Mouse (Mus musculus) liver, embryonic 15.5 days (tissue): ENCODE measurements around the gene Glmp. TPM values are rescaled to one million over a fixed set of nuclear protein-coding genes. Genes with fewer than 3 reads are reported as not detected.
A peak's percentile ranks its signal among the peaks of the same experiment; 100 is the strongest.
"Not testable (repeated sequence)": the region's sequence is repeated elsewhere in the genome, so short reads cannot be mapped to it uniquely, and the experiment has no call there.

Experiments used
- ATAC-seq: fragments of 200-750 bp; cut with Nextera tagmentation; 2 replicates; pipeline ENCODE4 v1.8.0; 2017; ENCODE audit warnings: moderate number of reproducible peaks, mild to moderate bottlenecking, moderate library complexity; ENCODE audit not compliant: insufficient read depth
- H3K27ac ChIP-seq: fragments of 300-500 bp; sonication (generic); replicated peaks from 2 replicates; pipeline ENCODE4 v1.5.1; 2015; ENCODE audit warnings: mild to moderate bottlenecking, inconsistent platforms
- H3K27me3 ChIP-seq: fragments of 300-500 bp; sonication (generic); 2 replicates; pipeline ENCODE4 v1.6.1; 2015; ENCODE audit warnings: mild to moderate bottlenecking, inconsistent platforms
- H3K36me3 ChIP-seq: fragments of 300-500 bp; sonication (generic); replicated peaks from 2 replicates; pipeline ENCODE4 v1.6.1; 2015; ENCODE audit warnings: moderate library complexity, mild to moderate bottlenecking, inconsistent platforms
- H3K4me1 ChIP-seq: fragments of 300-500 bp; sonication (generic); replicated peaks from 2 replicates; pipeline ENCODE4 v1.6.1; 2015; ENCODE audit warnings: inconsistent platforms
- H3K4me2 ChIP-seq: fragments of 300-500 bp; sonication (generic); 2 replicates; pipeline ENCODE4 v1.6.1; 2015; ENCODE audit warnings: moderate library complexity, mild to moderate bottlenecking, inconsistent platforms
- H3K4me3 ChIP-seq: fragments of 300-500 bp; sonication (generic); replicated peaks from 2 replicates; pipeline ENCODE4 v1.5.1; 2015; ENCODE audit warnings: mild to moderate bottlenecking, inconsistent platforms
- H3K9ac ChIP-seq: fragments of 300-500 bp; sonication (generic); 2 replicates; pipeline ENCODE4 v1.6.1; 2015; ENCODE audit warnings: moderate library complexity, mild to moderate bottlenecking, inconsistent platforms
- H3K9me3 ChIP-seq: fragments of 300-500 bp; sonication (generic); replicated peaks from 2 replicates; pipeline ENCODE4 v1.6.1; 2016; ENCODE audit warnings: inconsistent platforms
- WGBS: fragments of 180-500 bp; shearing (Covaris S2); methylation state at CpG from one replicate; pipeline ENCODE4 v1.1.7; 2015; ENCODE audit warnings: mixed read lengths; ENCODE audit not compliant: insufficient replicate concordance; 5-methylcytosine and 5-hydroxymethylcytosine counted together
- polyA plus RNA-seq: library from polyadenylated mRNA; unstranded; fragments of >200 nt; fragmentation: Nextera tagmentation; extraction: Ambion mirVana; gene quantifications from 2 replicates; pipeline ENCODE4 v1.2.1, GENCODE M21; 2015

Gene Glmp
- polyA plus RNA-seq, 1 experiment from 2014 or later: 92.0 TPM

DNA sequence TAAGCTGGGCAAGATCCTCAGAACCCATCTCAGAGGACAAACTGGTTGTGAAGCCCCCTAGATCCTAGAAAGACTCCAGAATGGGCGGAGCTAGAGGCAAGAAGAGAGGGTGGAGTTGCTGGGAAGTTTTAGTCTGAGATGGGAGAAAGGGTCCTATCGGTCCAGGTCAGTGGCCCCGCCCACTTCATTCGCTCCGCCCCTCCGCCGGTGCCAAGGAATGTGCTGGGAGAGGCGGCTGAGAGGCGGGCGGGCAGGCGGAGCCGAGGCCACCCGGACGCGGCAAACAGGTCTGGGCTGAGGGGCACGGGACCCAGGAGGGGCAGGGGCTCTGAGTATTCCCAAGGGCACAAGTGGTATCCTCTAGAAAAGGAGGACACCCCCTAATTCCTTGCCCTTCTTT, 39.5 kb downstream of the Glmp start, which contains the start of gene Paqr6:
Gene Paqr6 (plus strand): TSS at position 248 of the 400 bp plus-strand sequence.
- 6% methylated on average over 16 of the region's 16 CpGs for WGBS
- peak within 1 kb of the TSS; percentile 56 for H3K9ac ChIP-seq
- peaks cover 33% of the 10 kb centered on the region for H3K36me3 ChIP-seq
- H3K4me3 ChIP-seq: peak within 1 kb of the TSS; percentile 59
- ATAC-seq: peak; percentile 62
- H3K27ac ChIP-seq: peak within 1 kb of the TSS; percentile 94
- peaks cover 36% of the 10 kb centered on the region for H3K27me3 ChIP-seq
- peak within 1 kb of the TSS; percentile 80 for H3K4me2 ChIP-seq
- peaks cover 74% of the 10 kb centered on the region for H3K4me1 ChIP-seq
- no peaks in the 10 kb centered on the region for H3K9me3 ChIP-seq

DNA sequence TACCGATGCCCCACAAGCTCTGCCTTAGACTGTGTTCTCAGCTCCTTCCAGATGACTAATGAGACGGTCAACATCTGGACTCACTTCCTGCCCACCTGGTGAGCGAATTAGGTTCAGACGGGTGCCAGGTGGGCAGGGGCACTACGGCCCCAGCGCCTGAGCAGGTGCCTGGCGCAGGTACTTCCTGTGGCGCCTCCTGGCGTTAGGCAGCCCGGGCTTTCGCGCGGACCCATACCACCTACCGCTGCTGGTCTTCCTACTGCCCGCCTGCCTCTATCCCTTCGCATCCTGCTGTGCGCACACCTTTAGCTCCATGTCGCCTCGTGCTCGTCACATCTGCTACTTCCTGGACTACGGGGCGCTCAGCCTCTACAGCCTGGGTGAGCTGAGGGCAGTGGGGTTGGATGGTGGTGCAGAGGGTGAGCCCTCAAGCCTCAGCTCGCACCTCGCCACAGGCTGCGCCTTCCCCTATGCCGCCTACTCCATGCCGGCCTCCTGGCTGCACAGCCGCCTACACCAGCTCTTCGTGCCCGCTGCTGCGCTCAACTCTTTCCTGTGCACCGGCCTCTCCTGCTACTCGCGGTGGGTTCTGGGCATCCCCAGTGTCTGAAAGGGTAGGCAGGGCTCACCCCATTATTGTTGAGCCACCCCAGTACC, 41.0 kb downstream of the Glmp start:
- 0 out of 2 replicates have a peak, but pooled peaks cover 2% of the 10 kb centered on the region for H3K9me3 ChIP-seq
- no peak for ATAC-seq
- WGBS: 33% methylated on average over 34 of the region's 34 CpGs
- peaks cover 60% of the 10 kb centered on the region for H3K4me1 ChIP-seq
- no peak overlapping the region for H3K27ac ChIP-seq
- H3K4me3 ChIP-seq: peak overlapping the region; percentile 59
- peaks cover 36% of the 10 kb centered on the region for H3K27me3 ChIP-seq
- no peak overlapping the region for H3K9ac ChIP-seq
- H3K4me2 ChIP-seq: peak overlapping the region; percentile 80
- H3K36me3 ChIP-seq: peaks cover 18% of the 10 kb centered on the region

GRCm38 (mm10) chr3:88366830-88367428, 42.1 kb downstream of the Glmp start:
- not testable (repeated sequence) for H3K36me3 ChIP-seq, ATAC-seq, H3K9me3 ChIP-seq, H3K27ac ChIP-seq
- H3K4me1 ChIP-seq: peaks cover 49% of the 10 kb centered on the region
- peak overlapping the region; percentile 62 for H3K4me2 ChIP-seq
- 8% methylated on average over 21 of the region's 22 CpGs for whole genome bisulfite sequencing
- H3K9ac ChIP-seq: peak overlapping the region; percentile 27; the same call in 1 of the 2 replicates
- peaks cover 36% of the 10 kb centered on the region for H3K27me3 ChIP-seq
- H3K4me3 ChIP-seq: peak overlapping the region; percentile 28; the same call in 1 of the 2 replicates

DNA sequence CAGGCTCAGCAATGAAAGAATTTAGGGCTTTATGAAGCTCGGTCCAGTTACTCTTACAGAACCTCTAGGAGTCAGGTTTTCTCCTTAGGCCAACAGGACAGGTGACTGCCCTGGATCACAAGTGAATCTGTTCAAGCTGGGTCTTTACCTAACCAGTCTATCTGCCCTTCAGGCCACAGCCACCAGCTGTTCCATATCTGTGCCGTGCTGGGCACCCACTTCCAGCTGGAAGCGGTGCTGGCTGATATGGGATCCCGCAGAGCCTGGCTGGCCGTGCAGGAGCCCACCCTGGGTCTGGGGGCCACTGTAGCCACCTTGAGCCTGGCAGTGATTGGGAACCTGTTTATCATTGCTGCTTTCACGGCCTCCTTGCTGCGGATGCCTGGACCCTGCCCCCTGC, 42.7 kb downstream of the Glmp start:
- Histone ChIP-seq H3K4me1 (peaks cover 43% of the 10 kb centered on the region), H3K27me3 (peaks cover 36% of the 10 kb centered on the region)
- not testable (repeated sequence) for H3K4me3 ChIP-seq, H3K36me3 ChIP-seq, H3K9ac ChIP-seq, ATAC-seq, H3K9me3 ChIP-seq, H3K4me2 ChIP-seq, H3K27ac ChIP-seq
- WGBS: 48% methylated on average over 3 of the region's 7 CpGs

DNA sequence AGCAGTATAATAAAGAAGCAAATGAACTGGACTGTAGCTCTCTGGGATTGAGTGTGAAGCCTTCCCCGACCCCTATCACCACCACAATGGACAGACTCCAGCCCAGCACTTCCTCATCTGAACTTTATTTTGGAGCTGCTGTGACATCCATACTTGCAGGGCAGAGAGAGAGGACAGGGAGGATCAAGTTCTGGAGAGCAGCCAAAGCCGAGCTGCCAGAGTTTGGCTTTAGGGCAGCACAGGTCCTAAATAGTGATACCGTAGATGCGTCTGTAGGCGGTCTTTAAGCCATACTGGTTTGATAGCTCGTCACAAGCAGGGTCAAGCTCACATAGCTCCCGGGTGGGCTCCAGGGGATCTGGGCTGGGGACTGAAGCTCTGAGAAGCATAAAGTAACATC, 43.7 kb downstream of the Glmp start:
- Histone ChIP-seq H3K27me3 (peaks cover 36% of the 10 kb centered on the region), H3K4me1 (peaks cover 33% of the 10 kb centered on the region)
- not testable (repeated sequence) for H3K4me2 ChIP-seq, ATAC-seq, H3K27ac ChIP-seq, H3K4me3 ChIP-seq, H3K36me3 ChIP-seq, H3K9ac ChIP-seq, H3K9me3 ChIP-seq
- 63% methylated on average over 7 of the region's 7 CpGs for WGBS

DNA sequence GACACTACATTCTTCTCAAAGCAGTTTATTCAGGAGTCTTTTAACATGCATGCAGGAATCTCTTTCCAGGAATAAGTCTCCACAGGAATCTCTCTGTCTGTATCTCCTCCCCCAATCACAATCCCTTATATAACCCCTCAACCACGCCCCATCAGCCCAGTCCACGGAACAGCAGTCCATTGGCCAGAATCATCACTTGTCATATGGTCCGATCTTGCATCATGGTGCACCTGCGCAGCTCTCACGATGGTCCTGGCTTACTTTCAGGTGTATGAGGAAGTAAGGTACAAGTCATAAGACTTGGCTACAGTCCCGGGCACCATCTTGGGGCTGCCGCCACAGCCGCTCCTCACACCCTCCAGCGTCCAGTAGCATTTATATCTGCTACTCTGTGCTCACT, 47.8 kb downstream of the Glmp start, which contains the start of gene Bglap3:
Gene Bglap3 (minus strand): TSS at position 101 of the 400 bp plus-strand sequence.
- not testable (repeated sequence) for ATAC-seq, H3K36me3 ChIP-seq, H3K9me3 ChIP-seq, H3K27ac ChIP-seq, H3K27me3 ChIP-seq, H3K9ac ChIP-seq, H3K4me1 ChIP-seq, H3K4me3 ChIP-seq, H3K4me2 ChIP-seq
- 79% methylated on average over 9 of the region's 9 CpGs for WGBS

DNA sequence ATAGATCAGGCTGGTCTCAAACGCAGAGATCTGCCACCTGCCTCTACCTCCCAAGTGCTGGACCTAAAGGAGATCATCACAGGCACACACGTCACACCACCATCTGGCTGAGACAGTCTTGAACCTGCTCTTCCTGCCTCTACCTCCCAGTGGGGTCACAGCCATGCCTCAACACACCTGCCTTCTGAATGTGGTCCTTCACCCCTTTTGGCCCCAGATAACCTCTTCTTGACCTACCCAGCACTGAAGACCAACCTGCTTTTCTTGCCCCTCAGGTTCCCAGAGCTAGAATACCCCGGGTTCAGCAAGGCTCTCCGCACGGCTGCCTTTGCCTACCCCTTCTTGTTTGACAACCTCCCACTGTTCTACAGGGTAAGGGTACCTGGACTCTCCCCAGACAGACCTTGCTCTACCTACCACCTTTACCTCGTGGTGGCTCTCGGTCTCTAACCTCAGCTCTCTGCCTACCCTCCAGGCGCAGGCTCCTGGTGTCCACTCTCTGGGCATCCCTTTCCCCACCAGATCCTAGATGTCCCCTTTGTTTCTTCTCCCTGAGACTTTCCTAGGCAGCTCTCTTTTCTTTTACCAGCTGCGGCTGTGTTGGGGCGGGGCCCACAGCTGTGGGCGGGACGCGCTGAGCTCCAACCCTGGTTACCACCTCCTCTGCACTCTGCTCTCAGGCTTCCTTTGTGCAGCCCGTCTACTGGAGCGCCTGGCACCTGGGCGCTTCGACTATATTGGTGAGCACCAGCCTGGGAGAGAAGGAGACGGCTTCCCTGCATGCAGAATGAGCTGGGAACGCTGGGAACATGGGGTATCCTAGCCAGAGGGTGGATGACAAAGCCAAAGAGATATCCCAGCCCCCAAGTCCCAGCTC, 51.2 kb downstream of the Glmp start:
- H3K27ac ChIP-seq, H3K9ac ChIP-seq, H3K27me3 ChIP-seq, H3K36me3 ChIP-seq, H3K4me3 ChIP-seq, H3K4me1 ChIP-seq, H3K9me3 ChIP-seq: not testable (repeated sequence)
- 12% methylated on average over 19 of the region's 19 CpGs for WGBS
- H3K4me2 ChIP-seq: peak overlapping the region; percentile 54
- ATAC-seq: peak; percentile 74

DNA sequence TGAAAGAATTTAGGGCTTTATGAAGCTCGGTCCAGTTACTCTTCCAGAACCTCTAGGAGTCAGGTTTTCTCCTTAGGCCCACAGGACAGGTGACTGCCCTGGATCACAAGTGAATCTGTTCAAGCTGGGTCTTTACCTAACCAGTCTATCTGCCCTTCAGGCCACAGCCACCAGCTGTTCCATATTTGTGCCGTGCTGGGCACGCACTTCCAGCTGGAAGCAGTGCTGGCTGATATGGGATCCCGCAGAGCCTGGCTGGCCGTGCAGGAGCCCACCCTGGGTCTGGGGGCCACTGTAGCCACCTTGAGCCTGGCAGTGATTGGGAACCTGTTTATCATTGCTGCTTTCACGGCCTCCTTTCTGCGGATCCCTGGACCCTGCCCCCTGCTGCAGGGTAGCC, 51.8 kb downstream of the Glmp start:
- H3K36me3 ChIP-seq, H3K27me3 ChIP-seq, H3K9ac ChIP-seq, H3K4me3 ChIP-seq, H3K9me3 ChIP-seq, ATAC-seq, H3K4me1 ChIP-seq, H3K27ac ChIP-seq: not testable (repeated sequence)
- peak overlapping the region; percentile 54 for H3K4me2 ChIP-seq
- WGBS: 42% methylated on average over 7 of the region's 7 CpGs

DNA sequence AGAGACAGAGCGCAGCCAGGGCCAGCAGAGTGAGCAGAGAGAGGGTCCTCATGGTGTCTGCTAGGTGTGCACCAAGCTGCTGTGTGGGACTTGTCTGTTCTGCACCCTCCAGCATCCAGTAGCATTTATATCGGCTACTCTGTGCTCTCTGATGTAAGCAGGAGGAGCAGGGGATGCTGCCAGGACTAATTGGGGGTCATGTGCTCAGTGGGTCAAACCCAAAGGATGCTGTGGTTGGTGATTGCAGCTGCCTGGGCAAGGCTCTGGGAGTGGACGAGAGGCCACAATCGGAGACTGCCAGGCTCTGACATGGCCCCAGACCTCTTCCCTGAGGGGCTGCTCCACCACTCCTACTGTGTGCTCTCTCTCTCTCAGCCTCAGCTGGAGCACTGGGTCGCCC, 53.8 kb downstream of the Glmp start, which contains the start of gene Bglap2:
Gene Bglap2 (minus strand): TSS at position 101 of the 400 bp plus-strand sequence.
- not testable (repeated sequence) for H3K4me3 ChIP-seq, H3K4me1 ChIP-seq, H3K9ac ChIP-seq, H3K27me3 ChIP-seq, ATAC-seq, H3K36me3 ChIP-seq, H3K9me3 ChIP-seq, H3K27ac ChIP-seq, H3K4me2 ChIP-seq
- 60% methylated on average over 5 of the region's 5 CpGs for WGBS
